Mouse (Mus musculus) cerebellum, adult 2 months (tissue): ENCODE data around the gene Gm20481.

Source experiments
- CTCF ChIP-seq: fragments of 200-500 bp; IDR thresholded peaks from 2 replicates; pipeline ENCODE4 v1.5.1; 2011; ENCODE audit warnings: low read depth, mild to moderate bottlenecking, control low read depth, low read length, moderate library complexity, borderline replicate concordance; ENCODE audit not compliant: insufficient read depth
- POLR2A ChIP-seq: fragments of 200-500 bp; IDR thresholded peaks from 2 replicates; pipeline ENCODE4 v1.6.1; 2011; ENCODE audit warnings: low read length, control low read depth, borderline replicate concordance; ENCODE audit not compliant: insufficient read depth

DNA sequence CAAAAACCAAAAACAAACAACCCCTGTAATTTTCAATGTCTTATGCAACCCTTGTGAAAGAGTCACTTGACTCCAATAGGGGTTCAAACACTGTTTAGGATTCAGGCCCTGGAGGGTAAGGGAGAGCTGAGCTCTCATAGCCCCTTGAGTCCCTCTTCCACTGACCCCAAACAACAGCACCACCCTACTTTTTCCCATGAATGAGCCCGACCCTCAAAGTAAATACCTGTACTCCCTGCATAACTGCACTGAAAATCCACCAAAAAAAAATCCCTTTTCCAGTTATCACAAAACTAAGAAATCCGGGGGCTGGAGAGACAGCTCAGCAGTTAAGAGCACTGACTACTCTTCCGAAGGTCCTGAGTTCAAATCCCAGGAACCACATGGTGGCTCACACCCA is 13.8 kb upstream of the Gm20481 start:
- no peak for TF ChIP-seq CTCF
- no peak for TF ChIP-seq POLR2A
